Mouse (Mus musculus) erythroblast, embryonic 14.5 days (primary cell): ENCODE measurements around the gene Chmp6.

ENCODE experiments used
- GATA1 ChIP-seq: IDR thresholded peaks from 2 replicates; pipeline ENCODE4 v1.6.1; 2012; ENCODE audit warnings: low read length, inconsistent platforms, mixed read lengths
- TAL1 ChIP-seq: IDR thresholded peaks from 3 replicates; pipeline ENCODE4 v1.6.1; 2012; ENCODE audit warnings: low read length, inconsistent platforms, mixed read lengths

GRCm38 (mm10) chr11:119952429-119953224 is 39.4 kb downstream of the Chmp6 start:
- TF ChIP-seq GATA1 (no peak), TAL1 (no peak)
